Mouse (Mus musculus): ENCODE results near the gene Xndc1. TPM values are rescaled to one million over a fixed set of nuclear protein-coding genes. Genes with fewer than 3 reads are reported as not detected.
"Not testable (repeated sequence)": the region's sequence is repeated elsewhere in the genome, so short reads cannot be mapped to it uniquely, and the experiment has no call there.

Xndc1 gene
- polyA plus RNA-seq, 1 experiment from 2014 or later, result 27.0 TPM

DNA sequence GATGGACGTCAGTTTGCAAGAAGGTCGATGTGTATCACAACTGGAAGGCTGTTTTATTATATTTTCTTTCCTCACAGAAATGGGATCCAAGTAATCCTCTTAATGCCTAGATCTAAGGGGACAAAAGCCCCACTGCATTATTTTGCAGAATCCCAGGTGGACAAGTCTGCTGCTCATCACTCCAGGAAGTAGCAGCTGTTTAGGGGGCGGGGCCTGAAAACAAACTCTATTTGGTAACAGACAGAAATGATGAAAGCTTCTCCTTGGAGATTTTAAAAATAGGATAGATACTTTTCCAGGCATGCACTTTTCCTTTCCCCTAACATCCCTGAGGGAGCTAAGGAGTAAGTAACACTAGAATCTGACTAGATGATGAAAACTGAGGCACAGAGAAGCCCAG lies 28.0 kb upstream of the Xndc1 start:
- no peaks in the 10 kb centered on the region for H3K9me3 ChIP-seq (replicated peaks)
- no peaks in the 10 kb centered on the region for H3K4me1 ChIP-seq
- H3K4me3 ChIP-seq (replicated peaks), result no peak overlapping the region
- H3K36me3 ChIP-seq, result peaks cover 83% of the 10 kb centered on the region
- no peaks in the 10 kb centered on the region for H3K27me3 ChIP-seq (replicated peaks)
- no peak overlapping the region for H3K9ac ChIP-seq (replicated peaks)
- 93% methylated on average over 3 of the region's 3 CpGs for WGBS
- H3K27ac ChIP-seq (replicated peaks), result no peak overlapping the region
- ATAC-seq (ENCODE audit: low FRiP score), result no peak
- H3K4me2 ChIP-seq, result no peak overlapping the region

DNA sequence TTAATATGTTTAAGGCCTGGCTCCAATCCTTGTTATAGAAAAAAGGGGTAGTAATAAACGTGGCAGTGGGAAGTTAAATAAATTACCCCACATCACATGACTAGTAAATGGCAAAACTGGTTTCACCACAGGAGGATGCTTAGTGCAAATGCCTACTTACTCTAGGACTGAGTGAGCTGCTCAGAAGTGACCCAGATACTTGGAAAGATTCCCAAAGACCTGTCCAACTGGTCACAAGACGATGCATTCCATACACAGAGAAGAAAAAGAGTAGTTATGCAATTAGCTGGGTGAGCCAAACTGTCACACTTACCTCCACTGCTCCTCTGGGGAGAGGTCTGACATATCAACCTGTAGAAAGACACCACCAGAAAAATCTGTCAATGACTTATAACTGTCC lies 23.0 kb upstream of the Xndc1 start:
- H3K36me3 ChIP-seq, result peaks cover 37% of the 10 kb centered on the region
- no peak for ATAC-seq (ENCODE audit: low FRiP score)

DNA sequence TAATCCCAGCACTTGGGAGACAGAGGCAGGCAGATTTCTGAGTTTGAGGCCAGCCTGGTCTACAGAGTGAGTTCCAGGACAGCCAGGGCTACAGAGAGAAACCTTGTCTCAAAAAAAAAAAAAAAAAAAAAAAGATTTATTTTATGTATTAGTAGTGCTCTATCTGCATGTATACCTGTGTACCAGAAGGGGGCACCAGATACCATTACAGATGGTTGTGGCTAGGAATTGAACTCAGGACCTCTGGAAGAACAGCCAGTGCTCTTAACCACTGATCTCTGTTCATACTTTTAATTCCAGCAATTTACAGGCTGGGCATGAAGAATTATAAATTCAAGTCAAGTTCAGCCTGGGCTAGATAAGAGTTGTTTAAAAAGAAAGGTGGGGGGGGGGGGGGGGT lies 16.8 kb upstream of the Xndc1 start:
- not testable (repeated sequence) for H3K9me3 ChIP-seq (replicated peaks); ATAC-seq (ENCODE audit: low FRiP score)

More for the DNA sequence above, 23.0 kb upstream of the Xndc1 start:
- H3K27me3 ChIP-seq (replicated peaks), result no peaks in the 10 kb centered on the region
- H3K9me3 ChIP-seq (replicated peaks), result no peaks in the 10 kb centered on the region
- no peak overlapping the region for H3K27ac ChIP-seq (replicated peaks)
- no peak overlapping the region for H3K4me2 ChIP-seq
- no peaks in the 10 kb centered on the region for H3K4me1 ChIP-seq
- H3K9ac ChIP-seq (replicated peaks), result no peak overlapping the region
- H3K4me3 ChIP-seq (replicated peaks), result no peak overlapping the region
- WGBS, result 89% methylated on average over 2 of the region's 2 CpGs

DNA sequence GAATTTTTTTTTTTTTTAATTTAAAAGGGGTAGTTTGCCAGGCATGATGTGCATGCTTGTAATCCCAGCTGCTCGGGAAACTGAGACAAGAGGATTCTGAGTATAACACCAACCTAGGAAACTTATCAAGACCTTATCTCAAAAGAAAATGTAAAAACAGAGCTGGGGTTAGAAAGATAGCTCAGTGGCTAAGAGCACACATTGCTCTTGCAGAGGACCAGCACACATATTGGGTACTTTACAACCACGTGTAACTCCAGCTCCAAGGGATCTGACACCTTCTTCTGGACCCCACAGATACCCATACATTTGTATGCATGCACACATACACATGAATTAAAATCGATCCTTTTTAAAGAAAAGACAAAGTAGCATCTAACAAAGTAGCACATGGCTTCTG lies 4.0 kb upstream of the Xndc1 start:
- Histone ChIP-seq H3K27me3 (replicated peaks) (no peaks in the 10 kb centered on the region), H3K4me3 (replicated peaks) (no peak overlapping the region), H3K27ac (replicated peaks) (no peak overlapping the region), H3K9ac (replicated peaks) (no peak overlapping the region), H3K4me2 (no peak overlapping the region), H3K9me3 (replicated peaks) (no peaks in the 10 kb centered on the region), H3K4me1 (peaks cover 34% of the 10 kb centered on the region), H3K36me3 (no peaks in the 10 kb centered on the region)
- no peak for ATAC-seq (ENCODE audit: low FRiP score)
- WGBS, result 92% methylated on average over 3 of the region's 3 CpGs

More for the DNA sequence above, 16.8 kb upstream of the Xndc1 start:
- not testable (repeated sequence) for H3K4me2 ChIP-seq; H3K27me3 ChIP-seq (replicated peaks); H3K4me1 ChIP-seq; H3K4me3 ChIP-seq (replicated peaks); H3K9ac ChIP-seq (replicated peaks); H3K27ac ChIP-seq (replicated peaks)
- peaks cover 12% of the 10 kb centered on the region for H3K36me3 ChIP-seq

DNA sequence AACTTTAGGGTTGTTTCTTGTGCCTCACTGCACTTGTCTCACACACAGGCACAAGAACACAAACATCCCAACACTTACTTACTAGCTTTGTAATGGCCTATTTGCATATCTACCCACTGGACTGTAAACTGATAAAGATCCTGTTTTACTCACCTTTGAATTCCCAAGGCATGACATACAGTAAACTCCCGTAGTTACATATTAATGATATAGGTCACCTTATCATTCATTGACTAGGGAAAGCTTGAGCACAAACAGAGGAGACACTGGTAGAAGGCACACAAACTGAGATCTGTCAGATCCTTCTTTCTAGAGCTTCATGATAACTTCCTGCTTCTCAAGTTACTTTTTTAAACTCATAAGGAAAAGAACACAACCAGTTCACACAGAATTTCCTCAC lies 3.1 kb upstream of the Xndc1 start:
- Histone ChIP-seq H3K9ac (replicated peaks) (no peak overlapping the region), H3K4me1 (peaks cover 39% of the 10 kb centered on the region), H3K4me2 (no peak overlapping the region), H3K27me3 (replicated peaks) (no peaks in the 10 kb centered on the region), H3K9me3 (replicated peaks) (no peaks in the 10 kb centered on the region), H3K27ac (replicated peaks) (no peak overlapping the region), H3K4me3 (replicated peaks) (no peak overlapping the region), H3K36me3 (no peaks in the 10 kb centered on the region)
- WGBS, result 87% methylated on average over 1 of the region's 1 CpGs
- ATAC-seq (ENCODE audit: low FRiP score), result no peak

DNA sequence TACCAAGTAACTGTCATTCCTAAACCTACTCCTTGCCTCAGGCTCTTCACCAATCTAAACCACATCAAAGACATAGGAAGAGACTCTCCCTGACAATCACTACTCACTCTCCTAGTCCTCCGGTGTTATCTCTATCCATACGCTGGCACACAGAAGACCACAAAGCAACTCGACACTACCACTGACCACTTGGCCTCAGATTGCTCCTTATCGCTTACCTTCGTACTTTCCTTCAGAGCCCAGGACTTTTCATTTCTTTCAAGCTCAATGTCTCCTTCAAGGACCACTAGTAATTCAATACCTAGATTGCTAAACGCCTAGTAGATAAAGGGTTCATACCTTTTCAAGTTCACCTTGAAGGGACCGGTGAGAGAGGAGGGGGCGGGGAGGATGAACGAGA lies 1.4 kb upstream of the Xndc1 start:
- H3K36me3 ChIP-seq, result no peaks in the 10 kb centered on the region
- ATAC-seq (ENCODE audit: low FRiP score), result no peak
- WGBS, result 87% methylated on average over 9 of the region's 9 CpGs

DNA sequence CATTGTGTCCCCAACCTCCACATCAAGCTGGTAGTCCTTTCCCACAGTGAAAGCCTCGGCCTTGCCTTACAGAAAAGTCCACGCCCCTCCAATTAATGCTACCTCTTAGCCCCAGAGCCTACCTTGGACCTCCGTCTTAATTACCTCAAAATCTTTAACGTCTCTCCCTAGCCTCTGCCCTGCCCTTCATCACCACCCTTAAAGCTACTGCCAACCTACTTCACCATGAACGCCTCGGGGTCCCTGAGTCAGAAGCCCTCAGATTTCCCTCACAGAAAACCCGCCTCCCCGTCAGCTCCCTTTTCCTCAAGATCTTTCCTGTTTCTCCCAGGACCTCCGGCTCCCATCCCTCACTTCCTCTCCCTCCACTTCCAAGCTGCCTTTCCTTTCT lies 661 bp upstream of the Xndc1 start:
- Histone ChIP-seq H3K4me1 (peaks cover 39% of the 10 kb centered on the region), H3K4me2 (peak overlapping the region; percentile 69), H3K27me3 (replicated peaks) (no peaks in the 10 kb centered on the region), H3K4me3 (replicated peaks) (peak overlapping the region; percentile 79), H3K27ac (replicated peaks) (peak overlapping the region; percentile 91), H3K9me3 (replicated peaks) (no peaks in the 10 kb centered on the region), H3K9ac (replicated peaks) (peak overlapping the region; percentile 68), H3K36me3 (no peaks in the 10 kb centered on the region)
- peak; percentile 54 for ATAC-seq (ENCODE audit: low FRiP score)
- WGBS, result 1% methylated on average over 9 of the region's 9 CpGs

More for the DNA sequence above, 1.4 kb upstream of the Xndc1 start:
- Histone ChIP-seq H3K9ac (replicated peaks) (no peak overlapping the region; the same call in 1 of the 2 replicates), H3K27me3 (replicated peaks) (no peaks in the 10 kb centered on the region), H3K9me3 (replicated peaks) (no peaks in the 10 kb centered on the region), H3K27ac (replicated peaks) (no peak overlapping the region), H3K4me2 (peak overlapping the region; percentile 69), H3K4me3 (replicated peaks) (peak overlapping the region; percentile 79), H3K4me1 (peaks cover 39% of the 10 kb centered on the region)

DNA sequence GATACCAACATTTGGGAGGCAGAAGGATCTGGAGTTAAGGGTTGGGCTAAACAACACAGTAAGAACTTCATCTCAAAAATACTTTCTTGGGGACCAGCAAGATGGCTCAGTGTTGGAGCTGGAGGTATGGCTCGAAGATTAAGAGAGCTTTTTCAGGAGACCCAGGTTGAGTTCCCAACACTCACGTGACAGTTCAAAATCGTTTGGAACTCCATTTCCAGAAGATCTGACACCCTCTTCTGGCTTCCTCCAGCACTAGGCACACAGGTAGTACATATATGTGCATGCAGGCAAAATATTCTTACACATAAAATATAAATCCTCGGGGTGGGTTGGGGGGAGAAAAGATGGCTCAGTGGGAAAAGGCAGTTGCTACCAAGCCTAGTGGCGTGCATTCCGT lies 1.1 kb downstream of the Xndc1 start:
- peaks cover 3% of the 10 kb centered on the region; the same call in 1 of the 2 replicates for H3K36me3 ChIP-seq
- no peak for ATAC-seq (ENCODE audit: low FRiP score)
- 87% methylated on average over 6 of the region's 6 CpGs for WGBS
- no peaks in the 10 kb centered on the region for H3K27me3 ChIP-seq (replicated peaks)
- no peaks in the 10 kb centered on the region for H3K9me3 ChIP-seq (replicated peaks)
- H3K4me2 ChIP-seq, result peak overlapping the region; percentile 69
- H3K9ac ChIP-seq (replicated peaks), result peak overlapping the region; percentile 68; the same call in 1 of the 2 replicates
- no peak overlapping the region for H3K27ac ChIP-seq (replicated peaks)
- H3K4me3 ChIP-seq (replicated peaks), result peak overlapping the region; percentile 79
- H3K4me1 ChIP-seq, result peaks cover 38% of the 10 kb centered on the region

DNA sequence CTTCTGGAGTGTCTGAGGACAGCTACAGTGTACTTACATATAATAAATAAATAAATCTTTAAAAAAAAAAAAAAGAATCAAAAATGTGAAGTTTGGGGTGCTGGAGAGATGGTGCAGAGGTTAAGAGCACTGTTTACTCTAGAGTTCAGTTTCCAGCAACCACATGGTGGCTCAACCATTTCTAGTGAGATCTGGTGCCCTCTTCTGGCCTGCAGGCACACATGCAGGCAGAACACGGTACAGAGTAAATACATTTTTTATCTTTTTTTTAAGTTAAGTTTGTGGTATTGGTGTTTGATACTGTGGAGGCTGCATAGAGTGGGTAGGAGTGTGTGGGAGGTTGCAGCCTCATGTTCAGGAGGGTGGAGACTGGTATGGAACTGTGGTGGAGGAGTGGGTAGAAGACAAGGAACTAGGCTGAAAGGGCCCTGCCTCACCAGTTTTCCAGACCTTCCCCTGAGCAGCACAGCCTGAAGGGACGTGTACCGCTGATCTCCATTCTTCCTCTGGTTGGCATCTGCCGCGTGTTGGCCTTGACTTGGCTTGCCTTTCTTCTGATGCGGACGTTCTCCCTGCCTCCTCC lies 11.5 kb downstream of the Xndc1 start:
- WGBS, result 90% methylated on average over 7 of the region's 7 CpGs
- no peak for ATAC-seq (ENCODE audit: low FRiP score)
- Histone ChIP-seq H3K36me3 (peaks cover 78% of the 10 kb centered on the region), H3K27ac (replicated peaks) (no peak overlapping the region), H3K27me3 (replicated peaks) (no peaks in the 10 kb centered on the region), H3K4me1 (no peaks in the 10 kb centered on the region), H3K4me2 (no peak overlapping the region), H3K9me3 (replicated peaks) (no peaks in the 10 kb centered on the region), H3K9ac (replicated peaks) (no peak overlapping the region), H3K4me3 (replicated peaks) (no peak overlapping the region)

DNA sequence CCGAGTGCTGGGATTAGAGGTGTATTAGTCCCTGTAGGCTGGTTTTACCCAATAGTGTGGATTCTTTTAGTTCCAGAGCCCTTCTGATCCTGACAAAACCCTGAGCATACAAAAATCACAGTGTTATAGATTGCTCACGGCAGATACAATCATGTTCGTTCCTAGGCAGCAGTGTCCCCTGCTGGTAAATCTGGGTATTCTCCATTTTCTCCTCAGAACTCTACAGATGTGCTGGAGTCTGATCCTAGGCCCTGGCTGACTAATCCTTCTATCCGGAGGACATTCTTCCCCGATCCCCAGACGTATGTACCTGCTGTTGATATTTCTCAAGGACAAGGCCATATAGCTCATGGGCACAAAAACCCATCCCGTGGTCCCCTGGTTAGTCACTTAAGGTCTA lies 13.2 kb downstream of the Xndc1 start:
- Histone ChIP-seq H3K27ac (replicated peaks) (no peak overlapping the region), H3K27me3 (replicated peaks) (no peaks in the 10 kb centered on the region), H3K36me3 (peaks cover 78% of the 10 kb centered on the region), H3K4me2 (no peak overlapping the region), H3K9me3 (replicated peaks) (no peaks in the 10 kb centered on the region), H3K4me1 (no peaks in the 10 kb centered on the region), H3K9ac (replicated peaks) (no peak overlapping the region), H3K4me3 (replicated peaks) (no peak overlapping the region)
- no peak for ATAC-seq (ENCODE audit: low FRiP score)
- 80% methylated on average over 7 of the region's 7 CpGs for WGBS

DNA sequence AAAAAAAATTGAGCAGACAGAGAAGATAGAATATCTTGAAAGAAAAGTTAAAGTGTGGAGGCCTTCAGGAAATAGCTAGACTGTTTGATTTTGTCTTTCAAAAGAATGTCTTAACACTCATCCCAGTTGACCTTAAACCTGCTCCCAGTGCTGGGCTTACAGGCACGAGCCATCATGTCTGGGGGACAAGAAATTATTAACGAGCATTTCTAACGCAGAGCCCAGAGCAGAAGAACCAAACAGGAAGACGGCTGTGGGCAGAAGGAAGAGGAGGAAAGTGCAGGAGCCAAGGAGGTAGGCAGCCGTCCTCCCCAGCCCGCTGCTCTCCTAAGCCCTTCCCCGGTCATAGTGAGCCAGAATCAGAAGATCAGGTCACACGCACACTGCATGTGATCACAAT lies 15.0 kb downstream of the Xndc1 start:
- ATAC-seq (ENCODE audit: low FRiP score), result no peak
- H3K9me3 ChIP-seq (replicated peaks), result no peaks in the 10 kb centered on the region
- H3K4me3 ChIP-seq (replicated peaks), result no peak overlapping the region
- no peaks in the 10 kb centered on the region for H3K27me3 ChIP-seq (replicated peaks)
- no peak overlapping the region for H3K27ac ChIP-seq (replicated peaks)
- peaks cover 69% of the 10 kb centered on the region for H3K36me3 ChIP-seq
- H3K4me2 ChIP-seq, result no peak overlapping the region
- WGBS, result 92% methylated on average over 8 of the region's 8 CpGs
- no peaks in the 10 kb centered on the region for H3K4me1 ChIP-seq
- H3K9ac ChIP-seq (replicated peaks), result no peak overlapping the region

DNA sequence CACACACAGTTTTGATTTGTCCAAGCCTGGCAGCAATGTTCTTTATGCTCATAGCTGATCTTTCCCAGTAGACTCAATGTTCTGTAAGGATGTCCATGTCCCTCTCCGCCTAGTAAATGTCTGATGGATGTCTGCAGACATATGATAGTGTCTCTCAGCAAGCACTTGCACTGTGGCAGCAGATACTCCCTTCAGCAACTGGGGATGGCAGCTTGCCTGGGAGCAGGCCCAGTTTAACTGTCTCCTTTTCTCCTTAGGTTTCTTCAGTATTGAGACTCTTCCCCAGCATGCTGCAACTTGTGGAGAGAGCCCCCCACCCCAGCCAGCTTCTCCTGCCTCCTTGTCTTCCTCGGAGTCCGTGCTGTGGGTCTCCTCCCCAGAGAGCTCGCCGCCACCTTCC lies 16.5 kb downstream of the Xndc1 start:
- ATAC-seq (ENCODE audit: low FRiP score), result no peak
- H3K9me3 ChIP-seq (replicated peaks), result no peaks in the 10 kb centered on the region
- peaks cover 59% of the 10 kb centered on the region for H3K36me3 ChIP-seq
- H3K27me3 ChIP-seq (replicated peaks), result no peaks in the 10 kb centered on the region
- H3K27ac ChIP-seq (replicated peaks), result no peak overlapping the region
- no peak overlapping the region for H3K9ac ChIP-seq (replicated peaks)
- no peak overlapping the region for H3K4me3 ChIP-seq (replicated peaks)
- 96% methylated on average over 5 of the region's 5 CpGs for WGBS
- no peak overlapping the region for H3K4me2 ChIP-seq
- H3K4me1 ChIP-seq, result no peaks in the 10 kb centered on the region

DNA sequence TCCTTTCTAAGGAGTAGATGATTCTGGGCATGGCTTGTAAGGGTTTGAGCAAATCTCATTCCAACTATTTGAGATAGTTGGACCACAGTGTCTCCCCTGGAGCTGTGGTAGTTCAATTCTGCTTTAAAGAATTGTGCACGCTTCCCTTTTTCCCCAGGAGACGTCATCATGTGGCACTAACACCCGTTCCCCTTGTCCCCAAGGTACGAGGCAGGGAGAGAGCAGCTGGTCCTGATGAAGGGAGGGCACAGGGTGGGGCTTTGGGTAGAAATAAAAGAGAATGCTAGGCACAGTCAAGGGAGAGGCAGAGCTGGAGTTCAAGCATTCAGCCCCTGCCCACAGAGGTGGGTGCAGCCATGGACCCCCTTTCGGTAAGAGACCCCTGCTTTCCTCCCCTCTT lies 17.5 kb downstream of the Xndc1 start, which contains the start of gene Trpc2:
Gene Trpc2 (plus strand): TSS at position 301 of the 400 bp plus-strand sequence.
- no peak within 1 kb of the TSS for H3K27ac ChIP-seq (replicated peaks)
- 82% methylated on average over 5 of the region's 5 CpGs for WGBS

More for the DNA sequence above, 17.5 kb downstream of the Xndc1 start, which contains the start of gene Trpc2:
- Histone ChIP-seq H3K4me1 (no peaks in the 10 kb centered on the region), H3K9ac (replicated peaks) (no peak within 1 kb of the TSS), H3K27me3 (replicated peaks) (no peaks in the 10 kb centered on the region), H3K4me3 (replicated peaks) (no peak within 1 kb of the TSS), H3K4me2 (no peak within 1 kb of the TSS), H3K36me3 (peaks cover 50% of the 10 kb centered on the region), H3K9me3 (replicated peaks) (no peaks in the 10 kb centered on the region)
- no peak for ATAC-seq (ENCODE audit: low FRiP score)

Data from neural tube, embryonic 15.5 days (tissue).